In the genomic region with DNA sequence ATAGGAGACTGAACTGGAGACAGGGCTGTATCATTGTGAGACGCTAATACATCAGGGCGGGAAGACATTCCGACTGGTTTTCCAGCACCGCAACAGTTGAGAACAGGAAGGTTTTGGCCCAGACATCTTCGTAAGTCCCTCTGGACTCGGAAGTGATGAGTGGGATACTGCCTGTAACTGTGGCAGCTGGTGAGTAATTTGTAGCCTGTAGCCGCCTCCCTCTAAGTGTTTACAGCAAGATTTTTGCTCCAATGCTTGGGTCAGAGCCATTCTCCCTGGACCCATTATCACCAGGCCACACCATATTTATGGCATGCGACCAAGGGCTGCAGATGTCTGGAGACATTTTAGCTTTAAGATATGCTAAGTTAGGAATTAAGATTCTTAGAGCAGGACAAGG, we compare ENCODE assay signal across 24 mouse cellular contexts.
DNase-seq lines count a peak whose midpoint lies in the region; ATAC-seq lines count a peak whose summit lies in the region.
"Had no signal": no experiment of that assay in that cellular context is flagged by ENCODE, and none has a peak within 500 bp of the region (broad histone marks: within the 10 kb centered on the region; RNA-seq: fewer than 3 reads in every experiment).

No protein-coding gene starts in this region.

- 83% methylated on average over 8 of the region's 8 CpGs for WGBS in heart, embryonic 11.5 days (ENCODE audit: insufficient replicate concordance)
- 87% methylated on average over 8 of the region's 8 CpGs for WGBS in intestine, embryonic 14.5 days
- 77% methylated on average over 8 of the region's 8 CpGs for WGBS in intestine, embryonic 16.5 days

- H3K4me2 ChIP-seq in heart, embryonic 11.5 days: no peak overlapping the region
- H3K4me2 ChIP-seq in intestine, embryonic 14.5 days (ENCODE audit: low read length): no peak overlapping the region
- H3K4me2 ChIP-seq in intestine, embryonic 16.5 days (ENCODE audit: low read depth, low read length): no peak overlapping the region
- H3K4me2 ChIP-seq: embryonic facial prominence, embryonic 12.5 days; hindbrain, embryonic 13.5 days; intestine, embryonic 15.5 days; neural tube, embryonic 15.5 days had no signal

- peak; percentile 68 to 76 for DNase-seq in cerebellum, postnatal 10 days
- no peak for DNase-seq in cerebellum, postnatal 25 days
- DNase-seq in heart, adult 18-20 months: peak; percentile 26 to 40
- peak; percentile 41 for DNase-seq in intestine, embryonic 14.5 days (ENCODE audit: low spot score)
- peak; percentile 46 for DNase-seq in heart, postnatal 4 days
- no peak for DNase-seq in spleen, postnatal 36 days (ENCODE audit: low spot score in 2 of 2)
- DNase-seq: adrenal gland, postnatal 14 days; cerebellum, adult 8-10 months; gastrocnemius, postnatal 36 days; kidney, postnatal 36 days; right cerebral cortex, adult 18-20 months; right cerebral cortex, postnatal 4 days; thymus, adult 18-20 months; thymus, postnatal 36 days had no signal

- no peak for ATAC-seq in heart, embryonic 11.5 days (replicated peaks; ENCODE audit: insufficient number of reproducible peaks, low FRiP score, low TSS enrichment)
- no peak for ATAC-seq in intestine, embryonic 14.5 days (replicated peaks; ENCODE audit: low FRiP score, low TSS enrichment, low read depth)
- no peak for ATAC-seq in intestine, embryonic 16.5 days
- ATAC-seq: forebrain, embryonic 14.5 days; intestine, embryonic 15.5 days; lung, postnatal 0 days had no signal

- no peaks in the 10 kb centered on the region for H3K4me1 ChIP-seq in heart, embryonic 11.5 days (ENCODE audit: control insufficient read depth, insufficient read depth, low read length)
- no peaks in the 10 kb centered on the region for H3K4me1 ChIP-seq in intestine, embryonic 14.5 days (replicated peaks; ENCODE audit: control insufficient read depth, insufficient read depth, low read length)
- H3K4me1 ChIP-seq in intestine, embryonic 16.5 days (ENCODE audit: control insufficient read depth, insufficient read depth, low read length): no peaks in the 10 kb centered on the region
- H3K4me1 ChIP-seq: embryonic facial prominence, embryonic 12.5 days; hindbrain, embryonic 13.5 days; intestine, embryonic 15.5 days; midbrain, embryonic 10.5 days; neural tube, embryonic 15.5 days had no signal

- no peak overlapping the region for H3K4me3 ChIP-seq in heart, embryonic 11.5 days (ENCODE audit: low read depth, low read length)
- H3K4me3 ChIP-seq in intestine, embryonic 14.5 days (ENCODE audit: low read depth, low read length): no peak overlapping the region
- no peak overlapping the region for H3K4me3 ChIP-seq in intestine, embryonic 16.5 days (ENCODE audit: low read length)
- H3K4me3 ChIP-seq: embryonic facial prominence, embryonic 12.5 days; erythroblast, embryonic 14.5 days; hindbrain, embryonic 13.5 days; intestine, embryonic 15.5 days; midbrain, embryonic 10.5 days; neural tube, embryonic 15.5 days had no signal

- H3K9ac ChIP-seq in heart, embryonic 11.5 days (ENCODE audit: low read depth, low read length): no peak overlapping the region
- no peak overlapping the region for H3K9ac ChIP-seq in intestine, embryonic 14.5 days (ENCODE audit: low read length)
- H3K9ac ChIP-seq in intestine, embryonic 16.5 days (ENCODE audit: low read depth, low read length): no peak overlapping the region
- H3K9ac ChIP-seq: embryonic facial prominence, embryonic 12.5 days; hindbrain, embryonic 13.5 days; intestine, embryonic 15.5 days; neural tube, embryonic 15.5 days had no signal

- no peak overlapping the region for H3K27ac ChIP-seq in heart, embryonic 11.5 days (ENCODE audit: low read depth, low read length)
- H3K27ac ChIP-seq in intestine, embryonic 14.5 days (ENCODE audit: low read depth): no peak overlapping the region
- no peak overlapping the region for H3K27ac ChIP-seq in intestine, embryonic 16.5 days (ENCODE audit: low read length)
- H3K27ac ChIP-seq: embryonic facial prominence, embryonic 12.5 days; hindbrain, embryonic 13.5 days; intestine, embryonic 15.5 days; midbrain, embryonic 10.5 days; neural tube, embryonic 15.5 days had no signal

- H3K27me3 ChIP-seq in heart, embryonic 11.5 days (ENCODE audit: control insufficient read depth, insufficient read depth, low read length): no peaks in the 10 kb centered on the region
- H3K27me3 ChIP-seq in intestine, embryonic 14.5 days (replicated peaks; ENCODE audit: control insufficient read depth, insufficient read depth, low read length): no peaks in the 10 kb centered on the region
- no peaks in the 10 kb centered on the region for H3K27me3 ChIP-seq in intestine, embryonic 16.5 days (replicated peaks; ENCODE audit: control insufficient read depth, insufficient read depth, low read length)
- H3K27me3 ChIP-seq: embryonic facial prominence, embryonic 12.5 days; hindbrain, embryonic 13.5 days; intestine, embryonic 15.5 days; neural tube, embryonic 15.5 days had no signal

- no peaks in the 10 kb centered on the region for H3K9me3 ChIP-seq in heart, embryonic 11.5 days (replicated peaks; ENCODE audit: control insufficient read depth, low read length)
- H3K9me3 ChIP-seq in intestine, embryonic 14.5 days (ENCODE audit: control insufficient read depth, low read length): no peaks in the 10 kb centered on the region
- H3K9me3 ChIP-seq in intestine, embryonic 16.5 days (ENCODE audit: control insufficient read depth, low read length): no peaks in the 10 kb centered on the region
- H3K9me3 ChIP-seq: embryonic facial prominence, embryonic 12.5 days; hindbrain, embryonic 13.5 days; intestine, embryonic 15.5 days; midbrain, embryonic 10.5 days; neural tube, embryonic 15.5 days had no signal

- H3K36me3 ChIP-seq in heart, embryonic 11.5 days (ENCODE audit: control insufficient read depth, insufficient read depth, low read length): no peaks in the 10 kb centered on the region
- no peaks in the 10 kb centered on the region for H3K36me3 ChIP-seq in intestine, embryonic 14.5 days (ENCODE audit: control insufficient read depth, insufficient read depth, low read length)
- no peaks in the 10 kb centered on the region for H3K36me3 ChIP-seq in intestine, embryonic 16.5 days (ENCODE audit: control insufficient read depth, insufficient read depth, low read length)
- H3K36me3 ChIP-seq: embryonic facial prominence, embryonic 12.5 days; hindbrain, embryonic 13.5 days; intestine, embryonic 15.5 days; midbrain, embryonic 10.5 days; neural tube, embryonic 15.5 days had no signal

Comparison
In these comparisons a context has a peak if more than half of its experiments do, and no peak if none do; other contexts are left out.
1. DNase-seq: peak in cerebellum, postnatal 10 days (2 of 2), heart, adult 18-20 months (2 of 2), intestine, embryonic 14.5 days (single experiment) and heart, postnatal 4 days (single experiment); none in cerebellum, postnatal 25 days (0 of 2) and spleen, postnatal 36 days (0 of 2).